Mouse (Mus musculus) erythroblast, adult 5-6 weeks (primary cell): ENCODE results near the gene 1700057G04Rik. TPM values are rescaled to one million over a fixed set of nuclear protein-coding genes. Genes with fewer than 3 reads are reported as not detected.

ENCODE experiments used
- ATAC-seq: replicated peaks from 2 replicates; pipeline ENCODE4 v1.8.0; 2016; ENCODE audit warnings: moderate number of reproducible peaks, mild to moderate bottlenecking, moderate TSS enrichment, inconsistent platforms; ENCODE audit not compliant: poor library complexity, low FRiP score, severe bottlenecking
- total RNA-seq, 2 experiments: library from RNA; stranded (forward) in 1 of 2; stranded (reverse) in 1 of 2; fragments of 150-400 nt in 1 of 2; fragments of 200-764, 138-1000 nt in 1 of 2; gene quantifications; 2 replicates each; pipeline versions ENCODE4 v1.2.3 to v1.2.4; 2015 to 2017; ENCODE audit warnings: low replicate concordance in 2 of 2

Gene 1700057G04Rik
- not detected in 2 replicates for total RNA-seq (2015; ENCODE audit: low replicate concordance)
- total RNA-seq (2017; ENCODE audit: low replicate concordance) = not detected in 2 replicates

GRCm38 (mm10) chr9:92309077-92309476 is at the start of gene 1700057G04Rik:
TSS of gene 1700057G04Rik (plus strand) at chr9:92309377.
- no peak for ATAC-seq

- ATAC-seq = no peak
Observed at GRCm38 (mm10) chr9:92260481-92261159, 48.6 kb upstream of the 1700057G04Rik start.

GRCm38 (mm10) chr9:92265719-92266118 is 43.5 kb upstream of the 1700057G04Rik start:
- peak; percentile 79 for ATAC-seq

- ATAC-seq = 0 out of 2 replicates have a peak, but pooled peaks have one; percentile 27
Observed at GRCm38 (mm10) chr9:92266558-92267171, 42.5 kb upstream of the 1700057G04Rik start.

DNA sequence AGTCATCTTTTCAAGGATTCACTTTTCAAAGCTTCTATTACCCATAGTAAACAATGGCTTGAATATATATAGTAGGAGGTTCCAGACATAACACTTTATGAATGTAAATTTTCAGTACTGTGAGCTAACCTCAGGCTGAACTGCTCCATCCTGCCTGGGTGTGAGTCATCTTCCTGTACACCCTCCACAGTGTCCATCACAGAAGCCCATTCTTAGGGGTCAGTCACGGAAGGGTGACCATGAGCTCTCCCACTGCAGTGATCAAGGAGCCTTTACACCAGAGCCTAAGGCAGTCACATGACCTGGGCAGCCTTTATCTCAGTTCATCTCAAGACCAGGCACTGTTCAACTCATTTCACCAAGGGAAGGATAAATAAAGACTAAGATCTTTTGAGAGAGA is 41.4 kb upstream of the 1700057G04Rik start:
- no peak for ATAC-seq

DNA sequence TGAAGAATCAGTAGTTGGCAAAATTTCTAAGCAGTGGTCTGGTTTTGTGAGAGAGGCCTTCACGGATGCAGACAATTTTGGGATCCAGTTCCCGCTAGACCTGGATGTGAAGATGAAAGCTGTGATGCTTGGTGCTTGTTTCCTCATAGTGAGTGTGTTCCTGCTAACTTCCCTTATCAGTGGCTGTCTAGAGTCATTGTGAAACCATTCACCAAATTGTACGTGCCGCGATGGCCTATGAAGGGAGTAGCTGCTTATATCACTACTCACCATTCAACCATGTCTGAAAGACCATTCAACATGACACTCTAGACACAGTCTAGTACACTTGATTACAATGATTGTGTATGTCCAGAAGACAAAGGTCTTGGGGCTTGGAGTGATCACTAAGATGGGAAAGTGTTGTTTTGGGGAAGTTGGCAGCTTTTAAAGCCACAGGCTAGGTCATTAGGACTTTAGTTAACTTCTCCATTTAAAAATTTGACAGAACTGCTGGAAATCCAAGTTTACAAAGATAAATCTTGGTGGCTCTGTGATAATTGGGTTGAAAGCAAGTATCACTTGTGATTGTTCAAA is 39.3 kb upstream of the 1700057G04Rik start:
- ATAC-seq = no peak

- ATAC-seq = no peak
Observed at GRCm38 (mm10) chr9:92270927-92271326, 38.2 kb upstream of the 1700057G04Rik start.

GRCm38 (mm10) chr9:92272650-92273049 is 36.5 kb upstream of the 1700057G04Rik start:
- no peak for ATAC-seq

- ATAC-seq = no peak
Observed at GRCm38 (mm10) chr9:92273271-92273670, 35.9 kb upstream of the 1700057G04Rik start.

GRCm38 (mm10) chr9:92273956-92274762 is 35.0 kb upstream of the 1700057G04Rik start:
- peak; percentile 65; the same call in 1 of the 2 replicates for ATAC-seq

- no peak for ATAC-seq
Observed at GRCm38 (mm10) chr9:92275486-92276207, 33.5 kb upstream of the 1700057G04Rik start, which contains the start of gene Plscr2. TSS of gene Plscr2 (plus strand) at chr9:92275602.

DNA sequence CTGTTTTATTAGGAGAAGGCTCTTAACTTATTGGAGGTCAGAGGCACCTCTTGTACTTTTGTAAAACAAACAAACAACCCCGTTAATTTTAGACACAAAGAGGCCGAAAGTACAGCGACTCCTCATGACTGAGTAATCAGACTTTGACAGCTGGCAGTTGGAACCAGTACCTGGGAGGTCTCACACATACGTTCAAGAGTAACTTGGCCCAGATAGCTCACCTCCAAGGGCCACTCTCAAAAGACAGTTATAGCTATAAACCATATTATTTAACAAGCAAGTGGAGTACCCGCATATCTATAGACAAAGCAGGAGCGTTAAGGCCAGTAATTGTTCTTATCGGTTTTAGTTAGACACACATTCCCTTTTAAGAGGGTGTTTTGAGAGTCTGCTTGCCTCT is 32.8 kb upstream of the 1700057G04Rik start:
- peak; percentile 54; the same call in 1 of the 2 replicates for ATAC-seq

DNA sequence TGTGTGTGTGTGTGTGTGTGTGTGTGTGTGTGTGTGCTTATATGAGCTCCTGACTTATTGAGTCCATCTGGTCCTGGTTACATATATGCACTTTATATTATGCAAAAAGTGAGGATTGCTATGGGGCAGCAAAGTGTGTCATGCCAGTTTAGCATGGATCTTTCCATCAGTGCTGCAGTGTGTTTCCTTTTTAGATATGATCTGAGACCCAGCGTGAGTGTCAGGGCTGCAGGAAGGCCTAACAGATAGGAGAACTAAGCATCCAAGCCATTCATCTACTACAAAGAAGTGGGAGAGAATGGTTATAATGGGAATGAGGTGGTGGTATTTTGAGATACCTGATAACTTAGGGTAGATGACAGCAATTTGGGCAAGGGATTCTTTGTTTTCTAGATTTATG is 29.1 kb upstream of the 1700057G04Rik start:
- no peak for ATAC-seq

GRCm38 (mm10) chr9:92282563-92283171 is 26.5 kb upstream of the 1700057G04Rik start:
- ATAC-seq = no peak

DNA sequence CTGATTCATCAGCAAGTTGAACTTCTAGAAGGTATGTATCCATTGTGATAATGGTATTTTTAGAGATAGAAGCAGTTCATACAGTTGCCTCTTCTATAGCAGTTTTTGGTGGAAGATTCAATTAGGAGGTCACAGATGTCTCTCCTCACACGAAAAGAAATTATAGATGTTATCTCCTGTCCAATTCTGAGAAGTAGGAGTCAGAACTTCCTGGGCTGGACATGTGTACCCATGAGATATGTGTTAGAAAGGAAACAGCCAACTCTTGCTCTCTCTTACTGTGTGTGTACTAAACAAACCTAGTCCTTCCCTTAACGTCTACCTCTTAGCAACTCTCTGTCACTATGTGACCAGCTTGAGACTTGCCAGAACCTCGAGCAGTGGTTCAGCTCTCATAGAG is 19.5 kb upstream of the 1700057G04Rik start:
- no peak for ATAC-seq

GRCm38 (mm10) chr9:92292169-92292568 is 17.0 kb upstream of the 1700057G04Rik start:
- no peak for ATAC-seq

DNA sequence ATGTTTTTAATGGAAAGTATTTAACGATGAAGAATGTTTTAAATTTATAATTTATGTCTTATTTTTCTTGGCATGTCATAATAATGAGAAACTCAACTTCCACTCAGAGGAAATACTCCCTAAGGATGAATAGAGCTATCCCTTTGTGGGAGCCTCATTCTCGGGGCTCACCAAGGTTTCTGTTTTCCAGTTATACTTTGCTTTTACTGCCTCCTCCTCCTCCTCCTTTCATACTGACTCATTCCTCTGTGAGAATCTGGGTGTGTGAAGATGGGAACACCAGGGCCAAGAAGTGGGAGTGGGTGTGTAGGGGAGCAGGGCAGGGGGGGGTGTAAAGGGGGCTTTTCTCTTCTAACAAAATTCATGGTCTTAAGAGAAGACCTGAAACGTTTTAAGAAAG is 16.3 kb upstream of the 1700057G04Rik start:
- ATAC-seq = no peak

- no peak for ATAC-seq
Observed at GRCm38 (mm10) chr9:92293560-92294548, 15.3 kb upstream of the 1700057G04Rik start.
